Mouse (Mus musculus) right cerebral cortex, postnatal 25 days (tissue): Measurements from ENCODE around the gene Ceacam2.
"Not testable (repeated sequence)": the region's sequence is repeated elsewhere in the genome, so short reads cannot be mapped to it uniquely, and the experiment has no call there.

ENCODE experiments used
- DNase-seq: peaks from one replicate; pipeline ENCODE4 v3.0.0; 2022

The Ceacam2 gene

GRCm38 (mm10) chr7:25480791-25481190 lies 58.9 kb downstream of the Ceacam2 start:
- not testable (repeated sequence) for DNase-seq

GRCm38 (mm10) chr7:25479440-25479839 lies 60.2 kb downstream of the Ceacam2 start:
- DNase-seq, result no peak

- not testable (repeated sequence) for DNase-seq
Measured at GRCm38 (mm10) chr7:25477752-25478093, 61.9 kb downstream of the Ceacam2 start.

- DNase-seq, result peak; percentile 8
Measured at GRCm38 (mm10) chr7:25477091-25477751, 62.4 kb downstream of the Ceacam2 start, which contains the start of gene Ceacam1. TSS of gene Ceacam1 (minus strand) at chr7:25477603.

- not testable (repeated sequence) for DNase-seq
Measured at GRCm38 (mm10) chr7:25471821-25472220, 67.8 kb downstream of the Ceacam2 start.
